Mouse (Mus musculus) spleen, postnatal 36 days (tissue): Measurements from ENCODE around the gene C1galt1.

ENCODE experiments used
- DNase-seq, 2 experiments: peaks; one replicate each; pipeline ENCODE4 v3.0.0; 2022; ENCODE audit warnings: low spot score in 2 of 2, mixed read lengths in 1 of 2

Gene C1galt1

GRCm38 (mm10) chr6:7858586-7858985, 13.9 kb downstream of the C1galt1 start:
- no peak for DNase-seq

GRCm38 (mm10) chr6:7859161-7859560, 14.5 kb downstream of the C1galt1 start:
- DNase-seq, result no peak

- DNase-seq, result no peak
These were observed 16.4 kb downstream of the C1galt1 start for GRCm38 (mm10) chr6:7861033-7861432.

GRCm38 (mm10) chr6:7863354-7863753, 18.7 kb downstream of the C1galt1 start:
- DNase-seq, result no peak

GRCm38 (mm10) chr6:7876836-7877235, 32.2 kb downstream of the C1galt1 start:
- DNase-seq, result no peak

- no peak for DNase-seq
These were observed 37.0 kb downstream of the C1galt1 start for GRCm38 (mm10) chr6:7881595-7882128.

GRCm38 (mm10) chr6:7882520-7882919, 37.9 kb downstream of the C1galt1 start:
- peak in 1 of 2 experiments; percentile 4 for DNase-seq

- DNase-seq, result no peak
These were observed 41.5 kb downstream of the C1galt1 start for GRCm38 (mm10) chr6:7885994-7886684.

- no peak for DNase-seq
These were observed 42.0 kb downstream of the C1galt1 start for GRCm38 (mm10) chr6:7886685-7887004.

GRCm38 (mm10) chr6:7896339-7896738, 51.7 kb downstream of the C1galt1 start:
- no peak for DNase-seq

- no peak for DNase-seq
These were observed 67.4 kb downstream of the C1galt1 start for GRCm38 (mm10) chr6:7912015-7912414.
